Mouse (Mus musculus): ENCODE results near the gene Syde2.
"Not testable (repeated sequence)": the region's sequence is repeated elsewhere in the genome, so short reads cannot be mapped to it uniquely, and the experiment has no call there.

Gene Syde2

DNA sequence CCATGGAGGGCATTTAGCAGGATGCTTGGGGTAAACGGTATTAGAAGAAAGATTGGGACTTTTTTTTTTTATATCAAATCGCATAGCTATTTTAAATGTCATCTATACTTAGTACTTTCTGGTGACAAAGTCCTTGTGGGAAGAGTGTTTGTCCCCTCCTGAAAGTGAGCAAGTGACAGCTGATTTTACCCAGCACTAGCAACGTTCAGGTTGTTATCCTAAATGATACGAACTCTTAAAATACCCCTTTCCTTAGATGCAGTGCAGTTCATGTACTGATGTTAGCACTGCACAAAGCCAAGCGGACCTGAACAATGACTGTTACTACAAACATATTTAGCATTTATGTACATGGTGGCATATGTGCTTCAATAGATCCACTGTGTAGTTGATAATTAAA lies 20.9 kb upstream of the Syde2 start:
- no peak for DNase-seq (ENCODE audit: low spot score)

DNA sequence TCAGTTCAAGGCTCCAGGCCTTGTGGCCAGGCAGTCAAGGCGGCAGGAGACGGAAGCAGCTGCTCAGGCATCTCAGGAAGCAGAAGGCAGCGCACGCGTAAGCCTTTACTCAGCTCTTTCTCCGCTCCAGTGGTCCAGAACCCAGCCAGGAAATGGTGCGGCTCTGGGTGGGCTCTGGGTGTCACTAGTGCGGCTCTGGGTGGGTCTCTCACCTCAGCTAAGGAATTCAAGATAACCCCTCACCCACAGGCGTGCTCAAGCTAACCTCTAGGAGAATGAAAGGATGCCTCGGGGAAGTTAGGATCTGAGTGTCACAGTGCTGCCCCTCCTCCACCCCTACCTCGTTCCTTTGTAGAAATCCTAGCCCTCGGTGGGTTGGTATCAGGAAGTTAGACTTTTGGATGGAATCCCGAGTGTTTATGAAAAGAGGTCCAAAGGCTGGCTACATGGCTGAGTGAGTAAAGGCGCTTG lies 18.6 kb upstream of the Syde2 start:
- DNase-seq (ENCODE audit: low spot score), result no peak

DNA sequence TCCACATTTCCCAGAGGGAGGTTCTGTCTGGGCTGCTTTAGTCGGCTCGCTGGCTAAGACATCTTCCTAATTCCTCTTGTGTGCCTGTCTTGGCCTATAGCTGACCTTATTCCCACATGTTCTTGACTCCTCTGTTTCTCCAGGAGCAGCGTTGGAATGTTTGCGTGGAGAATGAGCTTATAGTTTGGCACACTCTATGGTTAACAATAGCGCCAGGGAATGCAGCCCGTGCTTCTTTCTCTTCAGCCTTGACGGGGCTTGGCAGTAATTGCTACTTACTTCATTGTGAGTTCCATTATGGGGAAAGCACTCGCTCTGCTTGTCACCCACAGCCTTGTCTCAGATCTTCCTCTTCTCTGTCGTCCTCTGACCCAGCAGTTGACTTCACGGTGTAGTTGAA lies 16.2 kb upstream of the Syde2 start:
- DNase-seq (ENCODE audit: low spot score), result no peak

DNA sequence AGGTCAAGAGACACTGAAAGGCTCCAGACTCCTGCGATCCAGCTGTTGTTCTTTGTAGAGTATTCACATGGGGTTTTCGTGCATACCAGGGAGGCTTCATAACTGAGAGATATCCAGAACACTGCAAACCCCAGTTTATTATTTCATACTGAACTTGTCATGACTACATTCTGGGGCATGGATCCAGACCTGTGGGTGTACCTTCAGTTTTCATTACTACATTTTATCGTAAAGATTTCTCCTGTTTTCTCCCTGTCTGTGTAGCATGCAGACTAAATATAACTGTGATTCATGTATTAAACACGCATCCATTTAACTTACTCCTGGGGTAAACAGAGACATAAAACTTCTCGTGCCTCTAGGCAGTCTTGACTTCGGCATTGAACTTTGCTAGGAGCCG lies 12.7 kb upstream of the Syde2 start:
- no peak for DNase-seq (ENCODE audit: low spot score)

DNA sequence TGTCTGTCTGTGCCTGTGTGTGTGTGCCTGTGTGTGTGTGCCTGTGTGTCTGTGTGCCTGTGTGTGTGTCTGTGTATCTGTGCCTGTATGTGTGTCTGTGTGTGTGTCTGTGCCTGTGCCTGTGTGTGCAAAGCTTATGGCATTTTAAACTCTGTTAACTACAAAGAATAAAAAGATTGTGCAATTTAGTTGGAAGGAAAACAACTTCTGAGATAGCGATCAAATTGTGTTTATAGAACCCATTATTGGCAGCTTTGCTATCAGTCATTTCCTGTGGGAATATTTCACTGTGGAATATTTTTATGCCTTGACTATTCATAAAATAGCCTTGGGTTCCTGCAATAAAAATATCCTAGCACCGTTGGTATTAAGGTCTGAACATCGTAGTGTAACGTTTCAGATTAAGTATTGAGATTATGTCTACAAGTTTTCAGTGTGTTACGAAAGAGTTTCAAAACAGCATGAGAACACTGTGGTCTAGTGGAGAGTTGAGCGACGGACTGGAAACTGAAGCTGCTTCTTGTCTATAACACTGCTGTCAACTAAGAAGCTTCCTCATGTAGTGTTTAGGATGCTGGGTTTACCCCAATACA lies 2.2 kb upstream of the Syde2 start:
- DNase-seq (ENCODE audit: low spot score), result no peak

DNA sequence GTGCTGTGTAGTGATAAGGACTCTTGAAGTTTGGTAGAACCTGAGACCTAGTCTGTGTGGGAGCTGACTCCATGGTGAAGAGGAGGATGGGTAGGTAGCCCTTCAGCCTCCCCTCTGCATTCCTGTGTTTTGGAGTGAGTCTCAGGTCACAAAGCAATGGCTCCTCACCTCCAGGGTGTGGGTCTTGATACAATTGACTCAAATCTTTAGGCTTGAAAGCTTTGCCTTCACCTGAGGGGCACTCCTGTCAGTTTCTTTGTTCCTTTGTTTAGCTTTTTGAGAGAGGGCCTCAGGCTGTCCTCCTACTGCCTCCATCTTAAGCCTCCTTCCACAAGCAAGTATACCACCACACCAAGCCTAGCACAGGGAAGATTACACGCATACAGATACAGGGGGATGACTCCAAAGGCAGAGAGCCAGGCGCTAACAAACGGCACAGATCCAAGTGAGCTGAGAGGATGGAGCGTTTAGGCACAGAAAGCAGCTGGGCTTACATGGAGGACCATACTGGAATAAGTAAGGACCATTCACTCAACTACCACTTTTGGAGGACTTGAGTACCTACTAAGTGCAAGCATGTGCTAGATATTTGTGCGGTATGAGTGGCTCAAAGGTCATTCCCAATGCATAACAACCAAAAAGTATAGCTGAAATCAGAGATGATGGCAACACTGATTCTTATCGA lies 1.2 kb upstream of the Syde2 start:
- DNase-seq (ENCODE audit: low spot score), result no peak

DNA sequence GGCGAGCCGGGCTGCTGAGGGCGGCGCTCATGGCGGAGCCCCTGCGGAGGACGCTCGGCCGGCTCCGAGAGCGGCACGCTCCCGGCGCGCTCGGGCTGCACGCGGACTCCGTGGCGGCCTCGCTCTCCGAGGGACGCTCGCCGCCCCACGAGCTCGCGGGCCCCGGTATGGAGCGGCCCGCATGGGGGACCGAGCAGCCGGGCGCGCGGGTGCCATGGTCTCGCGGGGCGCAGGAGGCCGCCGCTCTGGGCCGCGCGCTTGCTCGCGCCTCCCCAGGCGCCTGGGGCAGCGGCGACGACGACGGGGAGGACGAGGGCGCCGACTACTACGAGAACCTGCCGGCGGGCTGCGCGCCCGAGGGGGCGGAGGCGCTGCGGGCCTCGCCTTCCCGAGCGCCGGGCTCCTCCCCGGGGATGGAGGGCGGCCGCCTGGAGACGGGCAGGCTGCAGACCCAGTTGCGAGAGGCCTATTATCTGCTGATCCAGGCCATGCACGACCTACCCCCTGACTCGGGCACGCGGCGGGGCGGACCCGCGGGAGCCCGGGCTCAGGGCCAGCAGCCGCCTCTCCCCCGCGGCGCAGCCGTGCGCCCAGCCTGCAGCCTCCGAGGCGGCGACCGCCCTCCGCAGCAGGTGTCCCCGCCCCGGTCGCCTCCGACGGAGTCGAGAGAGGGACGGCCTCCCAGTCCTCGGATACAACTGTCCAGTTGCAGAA lies 457 bp downstream of the Syde2 start:
- DNase-seq (ENCODE audit: low spot score), result no peak

DNA sequence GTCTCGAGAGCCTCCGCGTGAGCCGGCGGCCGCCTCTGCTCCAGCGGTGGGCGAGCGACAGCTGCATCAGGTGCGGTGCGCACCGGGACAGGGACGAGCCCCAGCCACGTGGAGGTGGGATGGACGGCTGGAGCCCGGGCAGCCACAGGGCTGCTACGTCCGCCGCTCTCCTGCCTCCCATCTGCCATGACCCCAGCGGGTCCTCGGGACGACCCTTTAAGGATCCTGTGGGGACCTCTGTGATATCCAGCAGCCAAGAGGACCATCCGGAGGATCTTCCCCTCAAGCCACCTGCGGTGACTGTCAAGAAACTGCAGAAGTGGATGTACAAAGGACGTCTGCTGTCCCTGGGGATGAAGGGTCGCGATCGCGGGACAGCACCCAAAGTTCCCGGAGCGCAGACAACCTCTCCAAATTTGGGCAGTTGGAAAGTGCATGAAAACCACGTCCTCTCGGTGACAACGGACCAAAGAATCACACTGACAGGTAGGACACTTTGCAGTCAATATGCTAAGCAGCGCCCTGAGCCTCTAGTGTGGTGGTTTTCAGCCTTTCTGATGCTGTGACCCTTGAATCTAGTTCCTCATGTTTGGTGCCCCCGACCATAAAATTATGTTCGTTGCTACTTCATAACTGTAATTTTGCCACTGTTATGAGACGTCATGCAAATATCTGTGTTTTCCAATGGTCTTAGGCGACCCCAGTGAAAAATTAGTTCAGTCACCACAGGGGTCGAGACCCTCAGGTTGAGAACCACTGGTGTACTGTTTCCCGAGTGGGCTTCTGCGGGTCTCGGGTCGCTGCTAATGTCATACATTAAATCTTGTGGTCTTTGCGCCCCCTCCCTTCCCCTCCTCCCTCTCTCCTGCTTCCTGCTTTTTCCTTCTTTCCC lies 1.3 kb downstream of the Syde2 start:
- no peak for DNase-seq (ENCODE audit: low spot score)

DNA sequence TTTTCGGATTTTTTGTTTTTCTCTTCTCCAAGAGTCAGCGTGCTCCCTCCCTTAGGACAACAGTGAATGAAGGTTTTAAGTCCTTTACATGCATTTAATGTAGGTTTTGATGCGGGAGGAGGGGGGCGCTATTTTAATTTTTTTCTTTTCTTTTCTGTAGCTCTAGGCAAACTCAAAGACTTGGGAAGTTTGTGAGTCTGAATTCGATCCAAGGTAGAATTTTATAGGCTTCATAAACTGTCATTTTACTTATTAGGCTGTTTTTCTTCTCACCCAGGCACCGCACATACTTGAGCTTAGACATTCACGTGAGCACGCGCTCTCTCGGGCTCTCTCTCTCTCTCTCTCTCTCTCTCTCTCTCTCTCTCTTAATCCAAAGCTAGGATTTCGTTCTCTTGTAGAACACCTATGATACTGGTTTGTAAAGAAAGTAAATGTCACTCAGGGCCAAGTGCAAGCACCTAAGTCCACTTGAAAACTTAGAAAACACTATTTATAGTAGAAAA lies 2.0 kb downstream of the Syde2 start:
- DNase-seq (ENCODE audit: low spot score), result no peak

DNA sequence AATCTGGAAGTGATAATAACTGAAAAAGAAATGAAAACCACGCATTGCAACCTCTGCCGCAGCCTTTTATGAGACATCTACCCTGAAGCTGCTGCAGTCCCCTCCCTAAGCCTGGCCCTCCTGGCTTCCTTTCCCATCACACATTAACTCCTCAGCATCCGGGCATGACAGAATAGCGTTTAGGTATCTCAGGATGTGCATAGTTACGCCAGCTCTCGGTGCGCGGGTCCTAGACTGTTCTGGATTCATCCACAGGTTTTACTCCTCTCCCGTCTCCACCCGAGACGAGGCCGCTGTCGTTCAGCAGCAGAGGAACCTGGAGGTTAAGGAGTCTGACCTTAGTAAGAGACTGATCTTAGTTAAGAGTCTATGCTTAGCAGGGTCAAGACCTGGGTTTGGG lies 3.5 kb downstream of the Syde2 start:
- DNase-seq (ENCODE audit: low spot score), result no peak

DNA sequence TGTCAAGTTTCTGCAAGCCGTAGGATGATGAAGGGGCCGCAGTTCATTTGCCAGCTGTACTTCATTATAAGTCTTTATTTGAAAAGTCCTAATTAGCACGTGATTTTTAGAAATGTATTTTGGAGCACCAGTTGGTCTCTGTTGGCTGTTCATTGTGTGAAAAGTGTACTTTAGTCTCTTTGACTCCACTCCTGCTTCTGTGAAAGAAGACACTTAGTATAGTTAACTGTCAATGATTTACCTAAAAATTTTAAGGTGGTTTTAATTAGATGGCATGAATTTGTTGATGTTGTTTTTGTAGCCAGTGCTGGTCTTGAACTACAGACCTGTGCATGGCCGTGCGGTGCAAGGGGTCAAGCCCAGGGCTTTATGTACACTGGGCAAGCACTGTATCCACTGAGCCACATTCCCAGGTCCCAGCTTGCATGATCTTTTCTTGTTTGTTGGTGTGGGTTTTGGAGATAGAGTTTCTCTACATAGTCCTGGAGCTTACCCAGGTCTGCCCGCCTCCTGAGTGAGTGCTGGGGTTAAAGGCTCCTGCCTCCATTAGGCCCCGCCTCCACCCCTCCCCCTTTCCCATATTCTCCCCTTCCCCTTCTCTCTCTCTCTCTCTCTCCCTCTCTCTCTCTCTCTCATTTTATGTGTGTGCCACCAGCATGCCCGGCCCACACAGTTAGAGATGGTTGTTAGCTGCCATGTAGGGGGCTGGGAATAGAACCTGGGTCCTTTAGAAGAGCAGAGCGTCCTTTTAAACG lies 4.5 kb downstream of the Syde2 start:
- DNase-seq (ENCODE audit: low spot score), result no peak

DNA sequence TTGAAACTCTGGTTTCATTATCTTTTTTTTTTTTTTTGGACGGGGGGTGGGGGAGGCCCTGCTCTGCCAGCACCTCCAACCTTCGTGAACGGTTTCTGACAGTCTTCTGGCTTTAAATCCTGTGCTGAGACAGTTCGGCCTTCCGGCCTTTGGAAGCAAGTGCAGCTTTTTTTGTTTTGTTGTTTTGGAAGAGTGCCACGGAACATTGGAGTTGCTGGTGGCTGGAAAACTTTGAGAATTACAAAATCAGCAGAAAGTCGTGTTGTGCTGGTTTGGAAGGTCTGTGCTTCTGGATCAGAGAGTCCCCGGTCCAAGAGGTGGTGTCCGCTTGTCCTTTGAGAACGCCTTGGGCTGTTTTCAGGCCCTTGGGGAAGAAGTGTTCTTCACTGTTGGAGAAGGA lies 5.1 kb downstream of the Syde2 start:
- DNase-seq (ENCODE audit: low spot score), result no peak

DNA sequence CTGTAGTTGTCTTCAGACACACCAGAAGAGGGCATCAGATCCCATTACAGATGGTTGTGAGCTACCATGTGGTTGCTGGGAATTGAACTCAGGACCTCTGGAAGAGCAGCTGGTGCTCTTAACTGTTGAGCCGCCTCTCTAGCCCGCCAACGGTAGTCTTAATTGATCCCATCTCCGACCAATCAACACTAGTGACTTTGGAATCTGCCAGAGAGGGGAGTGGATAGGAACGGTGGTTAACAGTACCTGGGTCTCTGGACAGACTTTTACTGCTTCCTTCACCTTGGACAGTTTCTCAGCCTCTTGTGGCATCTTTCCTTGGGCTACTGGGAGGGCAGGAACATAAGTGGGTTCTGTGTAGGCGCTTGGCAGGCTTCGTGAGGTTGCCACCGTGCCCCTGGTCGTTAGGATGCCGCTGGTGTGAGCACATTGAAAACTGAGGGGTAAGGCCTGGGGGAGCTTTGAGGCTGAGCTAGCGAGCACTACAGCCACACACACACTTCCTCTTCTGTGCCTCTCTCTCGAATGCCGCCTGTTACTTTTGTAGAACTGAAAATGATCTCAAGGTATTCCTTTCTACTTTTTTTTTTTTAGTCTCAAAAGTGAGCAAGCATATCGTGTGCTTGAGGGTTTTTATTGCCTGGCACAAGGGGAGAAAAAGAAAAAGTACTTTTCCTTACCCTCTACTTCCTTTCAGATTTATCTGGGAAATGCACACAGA lies 6.0 kb downstream of the Syde2 start:
- no peak for DNase-seq (ENCODE audit: low spot score)

DNA sequence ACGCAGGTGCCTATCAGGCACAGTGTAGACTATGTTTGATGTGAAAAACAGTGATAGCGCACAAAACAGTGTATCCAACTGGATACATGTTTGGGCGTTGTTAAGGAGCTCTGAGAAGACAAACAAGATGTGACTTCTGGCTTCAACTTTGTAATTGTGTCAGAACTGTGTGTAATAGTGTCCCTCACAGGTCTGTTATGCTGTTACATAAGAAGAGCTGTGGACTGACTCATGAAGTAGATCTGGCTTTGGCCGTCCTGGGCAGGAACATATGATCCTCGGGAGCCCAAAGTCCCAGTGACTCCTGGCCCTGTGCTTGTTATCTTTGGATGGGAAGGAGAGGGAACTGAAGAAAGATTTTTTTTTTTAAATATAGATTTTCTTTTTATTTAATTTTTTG lies 7.8 kb downstream of the Syde2 start:
- no peak for DNase-seq (ENCODE audit: low spot score)

DNA sequence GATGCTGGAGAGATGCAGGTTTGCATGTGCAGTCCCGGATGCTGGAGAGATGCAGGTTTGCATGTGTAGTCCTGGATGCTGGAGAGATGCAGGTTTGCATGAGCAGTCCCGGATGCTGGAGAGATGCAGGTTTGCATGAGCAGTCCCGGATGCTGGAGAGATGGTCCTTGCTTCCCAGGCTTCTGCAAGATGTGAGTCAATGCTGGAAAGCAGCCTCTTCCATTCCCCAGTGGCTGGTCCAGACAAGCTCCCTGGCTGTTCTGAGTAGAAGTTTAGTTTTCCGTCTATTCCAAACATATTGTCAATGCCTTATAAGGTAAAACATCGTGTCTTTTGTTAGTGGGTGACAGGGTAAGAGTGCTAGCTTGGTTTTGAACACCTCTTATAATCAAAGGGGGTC lies 8.9 kb downstream of the Syde2 start:
- not testable (repeated sequence) for DNase-seq (ENCODE audit: low spot score)

DNA sequence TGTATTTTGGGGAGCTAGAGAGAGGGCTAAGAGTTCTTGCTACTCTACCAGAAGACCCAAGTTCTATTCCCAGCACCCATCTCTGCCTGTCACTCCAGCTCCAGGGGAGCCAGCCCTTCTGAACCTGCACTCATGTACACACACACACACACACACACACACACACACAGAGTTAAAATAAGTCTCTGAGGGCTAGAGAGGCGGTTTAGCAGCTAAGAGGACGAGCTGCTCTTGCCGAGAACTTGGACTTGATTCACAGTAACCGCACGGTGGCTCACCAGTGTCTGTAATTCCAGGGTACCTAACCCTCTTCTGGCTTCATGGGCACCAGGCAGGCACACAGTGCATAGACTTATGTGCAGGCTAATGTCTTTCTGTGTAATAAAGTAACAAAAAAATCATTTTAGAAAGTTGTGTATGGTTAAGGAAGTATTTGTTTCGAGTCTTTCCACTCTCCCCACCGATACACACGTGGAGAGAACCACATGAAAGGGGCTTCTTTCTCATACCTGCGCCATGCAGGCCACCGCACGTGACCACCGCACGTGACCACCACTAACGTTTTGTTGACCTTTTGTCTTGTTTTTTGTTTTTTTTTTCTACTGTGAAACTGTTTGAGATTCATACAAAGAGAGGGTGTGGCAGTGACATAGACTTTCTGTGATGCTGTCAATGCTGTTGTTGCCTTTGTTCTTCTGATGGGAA lies 16.8 kb downstream of the Syde2 start:
- no peak for DNase-seq (ENCODE audit: low spot score)

DNA sequence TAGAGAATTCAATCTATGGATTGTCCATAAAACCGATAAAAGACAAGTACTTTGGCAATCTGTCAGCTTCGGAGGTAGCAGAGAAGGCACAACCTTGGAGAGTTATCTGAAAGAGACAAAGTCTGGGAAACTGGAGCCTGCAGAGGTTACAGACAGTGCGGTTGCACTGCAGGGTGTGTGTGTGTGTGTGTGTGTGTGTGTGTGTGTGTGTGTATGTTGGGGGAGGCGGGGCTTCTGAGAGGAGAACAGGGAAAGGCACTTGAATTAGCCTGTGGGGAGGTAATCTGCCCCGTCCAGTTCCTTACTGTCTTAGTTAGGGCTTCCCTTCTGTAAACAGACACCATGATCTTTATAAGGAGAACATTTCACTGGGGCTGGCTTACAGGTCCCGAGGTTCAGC lies 20.2 kb downstream of the Syde2 start:
- DNase-seq (ENCODE audit: low spot score), result no peak

DNA sequence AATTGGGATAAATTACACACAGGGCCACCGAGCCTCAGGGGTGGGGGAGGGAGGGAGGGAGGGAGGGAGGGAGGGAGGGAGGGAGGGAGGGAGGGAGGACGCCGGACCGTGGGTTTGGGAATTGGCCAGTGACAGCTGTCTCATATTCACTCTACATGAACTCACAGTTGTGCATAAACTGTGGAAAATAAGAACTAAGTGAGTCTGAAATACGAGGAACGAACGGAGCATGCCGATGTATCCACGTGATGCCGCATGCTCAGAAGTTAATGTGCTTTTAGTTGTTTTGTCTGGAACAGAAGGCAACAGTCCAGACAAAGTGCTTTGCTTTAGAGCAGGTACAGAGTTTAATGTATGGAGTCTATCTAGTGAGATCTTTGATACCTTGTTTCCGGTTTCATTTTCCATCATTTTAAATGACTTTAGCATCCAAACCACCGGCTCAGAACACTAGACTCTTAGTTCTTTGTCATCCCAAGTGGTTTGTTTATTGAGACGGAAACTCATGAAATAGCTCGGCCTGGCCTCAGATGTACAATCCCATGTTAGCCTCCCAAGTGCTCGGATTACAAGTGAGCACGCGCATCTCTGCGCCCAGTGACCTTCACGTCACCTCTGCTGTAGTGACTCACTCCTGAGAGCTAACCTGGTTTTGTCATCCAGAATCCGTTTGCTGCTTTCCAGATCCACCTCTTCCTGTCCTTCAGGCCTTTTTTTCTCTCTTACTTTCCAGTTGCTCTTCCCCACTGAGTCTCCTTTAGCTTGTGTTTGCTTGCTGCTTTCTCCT lies 22.4 kb downstream of the Syde2 start:
- DNase-seq (ENCODE audit: low spot score), result no peak

DNA sequence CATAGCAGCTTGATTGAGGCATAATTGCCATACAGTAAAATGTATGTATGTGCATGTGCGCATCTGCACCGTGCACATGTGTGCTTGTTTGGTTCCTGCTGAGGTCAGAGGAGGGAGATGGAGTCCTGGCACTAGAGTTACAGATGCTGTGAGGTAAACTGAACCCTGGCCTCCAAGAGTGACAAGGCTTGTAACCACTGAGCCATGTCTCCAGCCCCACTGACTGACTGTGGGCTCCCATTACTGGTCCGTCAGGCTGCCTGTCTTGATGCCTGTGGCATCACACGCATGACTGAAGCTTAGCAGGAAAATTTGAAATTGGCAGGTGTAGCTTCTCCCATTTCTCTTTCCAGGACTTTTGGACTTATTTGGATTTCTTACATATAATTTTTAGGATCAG lies 23.1 kb downstream of the Syde2 start:
- no peak for DNase-seq (ENCODE audit: low spot score)
